Mouse (Mus musculus): ENCODE measurements at regions not wholly inside any gene's neighbourhood (a gene's known extent, or its start where the extent isn't known, plus 50 kb on each side); places are given as distances from the start of the nearest gene placed in this dataset.

GRCm38 (mm10) chr4:101329060-101329459 lies 64.0 kb upstream of the Jak1 start:
- H3K79me3 ChIP-seq (ENCODE audit: low read depth) = no peaks in the 10 kb centered on the region
- H3K79me2 ChIP-seq (ENCODE audit: control insufficient read depth, insufficient read depth) = no peaks in the 10 kb centered on the region
- TF ChIP-seq FOSL1 (IDR thresholded peaks at IDR 0.05; ENCODE audit: insufficient read depth, low read length, poor library complexity, severe bottlenecking) = no peak
- no peak for TF ChIP-seq MYOD1 (IDR thresholded peaks at IDR 0.05; ENCODE audit: control insufficient read depth, insufficient read length, low read depth)
- TF ChIP-seq USF1 (IDR thresholded peaks at IDR 0.05; ENCODE audit: low read depth) = no peak
- TF ChIP-seq MYOG (IDR thresholded peaks at IDR 0.05; ENCODE audit: control insufficient read depth, extremely low read depth, insufficient read length) = no peak
- no peak for TF ChIP-seq CEBPB (IDR thresholded peaks at IDR 0.05; ENCODE audit: low read depth)
- no peak for TF ChIP-seq MAX (IDR thresholded peaks at IDR 0.05)
- TF ChIP-seq CTCF (IDR thresholded peaks at IDR 0.05; ENCODE audit: control insufficient read depth, insufficient read depth, insufficient read length) = no peak
- no peaks in the 10 kb centered on the region for H3K27me3 ChIP-seq (ENCODE audit: control insufficient read depth, insufficient read depth, insufficient read length)
- no peaks in the 10 kb centered on the region for H3K36me3 ChIP-seq (ENCODE audit: control insufficient read depth, insufficient read depth)
- H3ac ChIP-seq (ENCODE audit: control insufficient read depth, insufficient read length, low read depth) = no peak overlapping the region
- H3K4me3 ChIP-seq (ENCODE audit: insufficient read depth, poor library complexity, severe bottlenecking) = no peak overlapping the region

- TF ChIP-seq FOSL1 (IDR thresholded peaks at IDR 0.05; ENCODE audit: insufficient read depth, low read length, poor library complexity, severe bottlenecking) = no peak
- TF ChIP-seq CTCF (IDR thresholded peaks at IDR 0.05; ENCODE audit: control insufficient read depth, insufficient read depth, insufficient read length) = no peak
- Histone ChIP-seq H3K79me2 (ENCODE audit: control insufficient read depth, insufficient read depth) (no peaks in the 10 kb centered on the region), H3K4me3 (ENCODE audit: insufficient read depth, poor library complexity, severe bottlenecking) (no peak overlapping the region), H3K36me3 (ENCODE audit: control insufficient read depth, insufficient read depth) (no peaks in the 10 kb centered on the region), H3K27me3 (ENCODE audit: control insufficient read depth, insufficient read depth, insufficient read length) (no peaks in the 10 kb centered on the region), H3K79me3 (ENCODE audit: low read depth) (no peaks in the 10 kb centered on the region), H3ac (ENCODE audit: control insufficient read depth, insufficient read length, low read depth) (no peak overlapping the region)
Measured at GRCm38 (mm10) chr4:101326067-101326466, 61.0 kb upstream of the Jak1 start.

- Histone ChIP-seq H3K27me3 (ENCODE audit: control insufficient read depth, insufficient read depth, insufficient read length) (no peaks in the 10 kb centered on the region), H3K4me3 (ENCODE audit: insufficient read depth, poor library complexity, severe bottlenecking) (no peak overlapping the region), H3K36me3 (ENCODE audit: control insufficient read depth, insufficient read depth) (no peaks in the 10 kb centered on the region), H3K79me3 (ENCODE audit: low read depth) (no peaks in the 10 kb centered on the region), H3ac (ENCODE audit: control insufficient read depth, insufficient read length, low read depth) (no peak overlapping the region), H3K79me2 (ENCODE audit: control insufficient read depth, insufficient read depth) (no peaks in the 10 kb centered on the region)
- TF ChIP-seq FOSL1 (IDR thresholded peaks at IDR 0.05; ENCODE audit: insufficient read depth, low read length, poor library complexity, severe bottlenecking) = no peak
- no peak for TF ChIP-seq CEBPB (IDR thresholded peaks at IDR 0.05; ENCODE audit: low read depth)
- no peak for TF ChIP-seq CTCF (IDR thresholded peaks at IDR 0.05; ENCODE audit: control insufficient read depth, insufficient read depth, insufficient read length)
- TF ChIP-seq MAX (IDR thresholded peaks at IDR 0.05) = no peak
- TF ChIP-seq USF1 (IDR thresholded peaks at IDR 0.05; ENCODE audit: low read depth) = no peak
- no peak for TF ChIP-seq MYOD1 (IDR thresholded peaks at IDR 0.05; ENCODE audit: control insufficient read depth, insufficient read length, low read depth)
- no peak for TF ChIP-seq MYOG (IDR thresholded peaks at IDR 0.05; ENCODE audit: control insufficient read depth, extremely low read depth, insufficient read length)
Measured at GRCm38 (mm10) chr4:101321731-101322130, 56.6 kb upstream of the Jak1 start.

GRCm38 (mm10) chr4:101320587-101320986 lies 55.5 kb upstream of the Jak1 start:
- H3K36me3 ChIP-seq (ENCODE audit: control insufficient read depth, insufficient read depth) = no peaks in the 10 kb centered on the region
- no peaks in the 10 kb centered on the region for H3K79me3 ChIP-seq (ENCODE audit: low read depth)
- no peaks in the 10 kb centered on the region for H3K79me2 ChIP-seq (ENCODE audit: control insufficient read depth, insufficient read depth)
- H3K4me3 ChIP-seq (ENCODE audit: insufficient read depth, poor library complexity, severe bottlenecking) = no peak overlapping the region
- no peak overlapping the region for H3ac ChIP-seq (ENCODE audit: control insufficient read depth, insufficient read length, low read depth)
- no peak for TF ChIP-seq CTCF (IDR thresholded peaks at IDR 0.05; ENCODE audit: control insufficient read depth, insufficient read depth, insufficient read length)
- TF ChIP-seq FOSL1 (IDR thresholded peaks at IDR 0.05; ENCODE audit: insufficient read depth, low read length, poor library complexity, severe bottlenecking) = no peak
- TF ChIP-seq CEBPB (IDR thresholded peaks at IDR 0.05; ENCODE audit: low read depth) = no peak
- TF ChIP-seq MYOD1 (IDR thresholded peaks at IDR 0.05; ENCODE audit: control insufficient read depth, insufficient read length, low read depth) = no peak
- no peak for TF ChIP-seq USF1 (IDR thresholded peaks at IDR 0.05; ENCODE audit: low read depth)
- TF ChIP-seq MAX (IDR thresholded peaks at IDR 0.05) = no peak
- no peak for TF ChIP-seq MYOG (IDR thresholded peaks at IDR 0.05; ENCODE audit: control insufficient read depth, extremely low read depth, insufficient read length)
- H3K27me3 ChIP-seq (ENCODE audit: control insufficient read depth, insufficient read depth, insufficient read length) = no peaks in the 10 kb centered on the region

- Histone ChIP-seq H3K79me2 (ENCODE audit: control insufficient read depth, insufficient read depth) (no peaks in the 10 kb centered on the region), H3K27me3 (ENCODE audit: control insufficient read depth, insufficient read depth, insufficient read length) (no peaks in the 10 kb centered on the region), H3K4me3 (ENCODE audit: insufficient read depth, poor library complexity, severe bottlenecking) (no peak overlapping the region), H3K36me3 (ENCODE audit: control insufficient read depth, insufficient read depth) (no peaks in the 10 kb centered on the region), H3ac (ENCODE audit: control insufficient read depth, insufficient read length, low read depth) (no peak overlapping the region), H3K79me3 (ENCODE audit: low read depth) (no peaks in the 10 kb centered on the region)
- TF ChIP-seq MAX (IDR thresholded peaks at IDR 0.05) (no peak), FOSL1 (IDR thresholded peaks at IDR 0.05; ENCODE audit: insufficient read depth, low read length, poor library complexity, severe bottlenecking) (peak; percentile 67), CEBPB (IDR thresholded peaks at IDR 0.05; ENCODE audit: low read depth) (peak; percentile 35), CTCF (IDR thresholded peaks at IDR 0.05; ENCODE audit: control insufficient read depth, insufficient read depth, insufficient read length) (no peak), MYOG (IDR thresholded peaks at IDR 0.05; ENCODE audit: control insufficient read depth, extremely low read depth, insufficient read length) (no peak), USF1 (IDR thresholded peaks at IDR 0.05; ENCODE audit: low read depth) (no peak)
Measured at GRCm38 (mm10) chr4:101319681-101320220, 54.7 kb upstream of the Jak1 start.

GRCm38 (mm10) chr4:101318836-101319235 lies 53.8 kb upstream of the Jak1 start:
- Histone ChIP-seq H3K79me2 (ENCODE audit: control insufficient read depth, insufficient read depth) (no peaks in the 10 kb centered on the region), H3K79me3 (ENCODE audit: low read depth) (no peaks in the 10 kb centered on the region), H3K4me3 (ENCODE audit: insufficient read depth, poor library complexity, severe bottlenecking) (no peak overlapping the region), H3ac (ENCODE audit: control insufficient read depth, insufficient read length, low read depth) (no peak overlapping the region), H3K27me3 (ENCODE audit: control insufficient read depth, insufficient read depth, insufficient read length) (no peaks in the 10 kb centered on the region), H3K36me3 (ENCODE audit: control insufficient read depth, insufficient read depth) (no peaks in the 10 kb centered on the region)
- TF ChIP-seq MYOG (IDR thresholded peaks at IDR 0.05; ENCODE audit: control insufficient read depth, extremely low read depth, insufficient read length) (no peak), CTCF (IDR thresholded peaks at IDR 0.05; ENCODE audit: control insufficient read depth, insufficient read depth, insufficient read length) (no peak), FOSL1 (IDR thresholded peaks at IDR 0.05; ENCODE audit: insufficient read depth, low read length, poor library complexity, severe bottlenecking) (no peak)

All from C2C12 (cell line).